Mouse (Mus musculus) stomach, postnatal 0 days (tissue): Measurements from ENCODE around the gene Ring1.
"Not testable (repeated sequence)": the region's sequence is repeated elsewhere in the genome, so short reads cannot be mapped to it uniquely, and the experiment has no call there.

Source experiments
- CTCF ChIP-seq: IDR thresholded peaks from 2 replicates; pipeline ENCODE4 v1.5.1; 2016; ENCODE audit warnings: antibody characterized with exemption, low read depth, mild to moderate bottlenecking, moderate library complexity
- EP300 ChIP-seq: optimal IDR thresholded peaks from 2 replicates; pipeline ENCODE3; 2016; ENCODE audit warnings: antibody characterized with exemption

GRCm38 (mm10) chr17:33997025-33997424, 27.5 kb downstream of the Ring1 start:
- TF ChIP-seq CTCF, EP300: not testable (repeated sequence)
